Mouse (Mus musculus): ENCODE measurements around the gene Borcs6.
"Not testable (repeated sequence)": the region's sequence is repeated elsewhere in the genome, so short reads cannot be mapped to it uniquely, and the experiment has no call there.

The Borcs6 gene

GRCm38 (mm10) chr11:69059357-69059974 lies at the start of gene Borcs6:
Gene Borcs6, plus strand, starts transcription at chr11:69059717.
- peak; percentile 98 to 99 for DNase-seq (ENCODE audit: low spot score in 2 of 2)

GRCm38 (mm10) chr11:69010400-69011323 lies 48.9 kb upstream of the Borcs6 start:
- no peak for DNase-seq (ENCODE audit: low spot score in 2 of 2)

GRCm38 (mm10) chr11:69011445-69011844 lies 48.1 kb upstream of the Borcs6 start:
- DNase-seq (ENCODE audit: low spot score in 2 of 2) = not testable (repeated sequence)

- peak; percentile 92 to 95 for DNase-seq (ENCODE audit: low spot score in 2 of 2)
Observed at GRCm38 (mm10) chr11:69012071-69012601, 47.4 kb upstream of the Borcs6 start.

- peak; percentile 94 to 95 for DNase-seq (ENCODE audit: low spot score in 2 of 2)
Observed at GRCm38 (mm10) chr11:69015644-69016441, 43.7 kb upstream of the Borcs6 start, which contains the start of gene Ctc1. Gene Ctc1, plus strand, starts transcription at chr11:69015911.

- no peak for DNase-seq (ENCODE audit: low spot score in 2 of 2)
Observed at GRCm38 (mm10) chr11:69016755-69017154, 42.8 kb upstream of the Borcs6 start.

- no peak for DNase-seq (ENCODE audit: low spot score in 2 of 2)
Observed at GRCm38 (mm10) chr11:69020691-69021090, 38.8 kb upstream of the Borcs6 start.

- no peak for DNase-seq (ENCODE audit: low spot score in 2 of 2)
Observed at GRCm38 (mm10) chr11:69026562-69026961, 33.0 kb upstream of the Borcs6 start.

- DNase-seq (ENCODE audit: low spot score in 2 of 2) = no peak
Observed at GRCm38 (mm10) chr11:69028805-69029204, 30.7 kb upstream of the Borcs6 start.

- DNase-seq (ENCODE audit: low spot score in 2 of 2) = no peak
Observed at GRCm38 (mm10) chr11:69033552-69033951, 26.0 kb upstream of the Borcs6 start.

GRCm38 (mm10) chr11:69034585-69034984 lies 24.9 kb upstream of the Borcs6 start:
- DNase-seq (ENCODE audit: low spot score in 2 of 2) = peak in 1 of 2 experiments; percentile 21

- peak; percentile 34 to 40 for DNase-seq (ENCODE audit: low spot score in 2 of 2)
Observed at GRCm38 (mm10) chr11:69035411-69035810, 24.1 kb upstream of the Borcs6 start.

- DNase-seq (ENCODE audit: low spot score in 2 of 2) = peak; percentile 95
Observed at GRCm38 (mm10) chr11:69035849-69036248, 23.7 kb upstream of the Borcs6 start.

GRCm38 (mm10) chr11:69036486-69037230 lies 22.9 kb upstream of the Borcs6 start:
- DNase-seq (ENCODE audit: low spot score in 2 of 2) = peak; percentile 85 to 86

- DNase-seq (ENCODE audit: low spot score in 2 of 2) = peak; percentile 86 to 90
Observed at GRCm38 (mm10) chr11:69037231-69038061, 22.1 kb upstream of the Borcs6 start.

GRCm38 (mm10) chr11:69038173-69038572 lies 21.3 kb upstream of the Borcs6 start:
- DNase-seq (ENCODE audit: low spot score in 2 of 2) = peak in 1 of 2 experiments; percentile 22

- DNase-seq (ENCODE audit: low spot score in 2 of 2) = peak; percentile 90 to 92
Observed at GRCm38 (mm10) chr11:69045531-69046394, 13.8 kb upstream of the Borcs6 start, which contains the start of gene Aurkb. Gene Aurkb, plus strand, starts transcription at chr11:69045647.

- peak in 1 of 2 experiments; percentile 10 for DNase-seq (ENCODE audit: low spot score in 2 of 2)
Observed at GRCm38 (mm10) chr11:69046395-69046774, 13.1 kb upstream of the Borcs6 start.

GRCm38 (mm10) chr11:69047592-69047991 lies 11.9 kb upstream of the Borcs6 start:
- peak; percentile 17 to 33 for DNase-seq (ENCODE audit: low spot score in 2 of 2)

Measured in right cerebral cortex, postnatal 10 days (tissue).